Mouse (Mus musculus) CD8-positive naive resting alpha-beta T cell, adult 2 months (primary cell): Measurements from ENCODE around the gene Olfr1156.

Source experiments
- DNase-seq, 2 experiments: peaks; one replicate each; pipeline ENCODE4 v3.0.0; 2022; ENCODE audit warnings: low read depth in 2 of 2, low spot score in 2 of 2

The Olfr1156 gene

DNA sequence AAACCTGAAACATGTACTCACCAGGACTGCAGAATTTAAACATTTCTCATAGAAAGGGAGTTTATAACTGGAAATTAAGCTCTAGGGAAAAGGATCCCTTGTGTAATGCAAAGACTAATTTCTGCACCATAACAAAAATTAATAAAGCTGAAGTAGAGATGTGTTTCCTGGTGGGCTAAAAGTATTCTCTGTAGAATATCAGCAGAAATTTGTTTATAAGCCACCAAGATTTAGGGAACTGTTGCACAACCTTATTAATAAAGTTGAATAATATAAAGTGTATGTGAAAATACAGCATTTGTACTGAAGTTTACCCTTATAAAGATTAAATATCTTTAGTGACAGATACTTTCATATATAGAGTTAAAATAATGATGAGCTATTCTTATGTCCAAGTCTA is at the start of gene Olfr1156:
TSS of gene Olfr1156 (minus strand) at position 101 of the 400 bp plus-strand sequence.
- no peak for DNase-seq

DNA sequence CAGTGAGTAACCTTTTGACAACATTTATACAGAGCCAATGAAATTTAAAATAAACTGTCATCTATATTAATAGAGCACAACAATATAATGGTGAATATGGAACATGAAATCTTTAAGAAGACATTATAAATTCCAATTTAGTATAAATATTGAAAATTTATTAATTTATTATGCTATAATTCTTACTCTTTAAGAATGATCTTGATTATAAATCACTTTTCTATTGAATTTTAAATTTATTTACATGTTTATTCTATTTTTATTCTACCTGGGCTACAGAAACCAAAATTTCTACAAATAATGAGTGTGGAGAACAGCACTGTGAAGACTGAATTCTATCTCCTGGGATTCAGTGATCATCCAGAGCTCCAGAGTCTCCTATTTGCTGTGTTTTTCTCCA is 36.9 kb upstream of the Olfr1156 start, which contains the start of gene Olfr1158:
TSS of gene Olfr1158 (plus strand) at position 301 of the 400 bp plus-strand sequence.
- DNase-seq, result no peak

DNA sequence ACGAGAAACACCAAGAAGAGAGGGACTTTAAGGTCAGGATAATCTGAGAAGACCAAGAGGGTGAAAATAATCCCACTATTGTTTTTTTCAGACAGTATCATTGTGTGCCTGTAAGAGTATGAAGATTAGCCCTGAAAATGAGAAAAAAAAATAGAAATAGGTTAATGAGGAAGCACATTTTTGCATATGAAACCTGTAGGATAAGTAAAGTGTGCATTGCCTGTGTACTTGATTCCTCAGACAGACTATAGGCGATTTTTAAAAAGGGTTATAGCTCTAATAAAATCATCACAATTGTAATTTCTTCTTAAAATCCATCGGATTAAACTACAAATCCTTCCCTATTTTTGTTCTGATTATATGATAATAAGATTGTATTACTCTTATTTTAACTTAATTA is 21.7 kb upstream of the Olfr1156 start, which contains the start of gene Olfr74:
TSS of gene Olfr74 (minus strand) at position 101 of the 400 bp plus-strand sequence.
- no peak for DNase-seq

DNA sequence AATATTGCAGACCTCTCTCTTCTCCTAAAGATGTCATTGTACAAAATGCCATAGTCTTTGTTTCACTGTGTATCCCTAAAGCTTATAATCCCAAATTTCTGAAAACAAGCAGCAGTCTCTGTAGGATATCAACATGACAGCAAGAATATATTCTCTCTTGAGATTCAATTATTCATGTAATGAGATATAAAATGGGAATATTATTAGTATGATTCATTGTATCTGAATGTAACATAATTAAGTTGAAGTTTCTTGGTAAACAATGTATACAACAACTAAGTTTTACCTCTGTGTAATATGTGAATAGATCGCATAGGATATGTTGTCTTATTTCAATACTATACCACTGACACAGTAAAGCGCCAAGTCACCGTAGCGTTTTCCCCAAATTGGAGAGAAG is 15.3 kb upstream of the Olfr1156 start, which contains the start of gene Olfr1157:
TSS of gene Olfr1157 (minus strand) at position 101 of the 400 bp plus-strand sequence.
- DNase-seq, result no peak

DNA sequence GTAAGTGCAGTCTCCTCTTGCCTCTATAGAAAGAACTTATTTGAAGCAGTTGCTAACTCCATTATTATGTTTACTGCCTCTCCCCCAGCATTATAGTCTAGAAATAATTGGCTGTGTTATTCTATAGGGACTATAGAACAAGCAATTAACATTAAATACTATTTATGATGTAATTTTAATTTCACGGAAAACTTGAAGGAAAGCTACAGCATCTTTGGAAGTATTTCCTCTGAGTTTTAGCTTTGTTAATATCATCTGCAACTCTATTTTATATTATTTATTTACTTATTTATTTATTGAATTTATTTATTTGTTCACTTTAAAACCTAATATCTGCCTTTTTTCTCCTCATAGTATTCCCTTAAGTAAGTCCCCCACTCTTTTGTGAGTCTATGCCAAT is 7.9 kb downstream of the Olfr1156 start, which contains the start of gene Olfr1155:
TSS of gene Olfr1155 (minus strand) at position 101 of the 400 bp plus-strand sequence.
- DNase-seq, result no peak

DNA sequence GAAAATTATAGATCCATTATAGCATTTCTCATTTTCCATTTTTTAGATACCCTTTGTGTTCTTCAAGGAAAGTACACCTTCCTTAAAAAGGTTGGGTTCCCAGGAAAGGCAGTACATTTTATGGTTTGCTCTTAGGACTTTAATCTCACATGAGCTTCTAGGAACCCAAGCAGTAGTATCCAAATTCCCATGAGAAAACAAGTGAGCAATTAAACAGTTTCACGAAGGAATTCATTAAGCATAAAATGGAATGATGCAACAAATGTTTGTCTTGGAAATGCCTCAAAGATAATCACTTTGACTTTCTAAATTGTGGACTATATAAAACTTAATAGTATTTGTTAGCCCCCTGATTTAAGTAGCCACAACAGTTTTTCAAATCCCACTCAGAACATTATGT is 47.8 kb downstream of the Olfr1156 start, which contains the start of gene Olfr1154:
TSS of gene Olfr1154 (minus strand) at position 101 of the 400 bp plus-strand sequence.
- no peak for DNase-seq
